9 mouse cellular contexts compared by ENCODE assay signal in the genomic region with DNA sequence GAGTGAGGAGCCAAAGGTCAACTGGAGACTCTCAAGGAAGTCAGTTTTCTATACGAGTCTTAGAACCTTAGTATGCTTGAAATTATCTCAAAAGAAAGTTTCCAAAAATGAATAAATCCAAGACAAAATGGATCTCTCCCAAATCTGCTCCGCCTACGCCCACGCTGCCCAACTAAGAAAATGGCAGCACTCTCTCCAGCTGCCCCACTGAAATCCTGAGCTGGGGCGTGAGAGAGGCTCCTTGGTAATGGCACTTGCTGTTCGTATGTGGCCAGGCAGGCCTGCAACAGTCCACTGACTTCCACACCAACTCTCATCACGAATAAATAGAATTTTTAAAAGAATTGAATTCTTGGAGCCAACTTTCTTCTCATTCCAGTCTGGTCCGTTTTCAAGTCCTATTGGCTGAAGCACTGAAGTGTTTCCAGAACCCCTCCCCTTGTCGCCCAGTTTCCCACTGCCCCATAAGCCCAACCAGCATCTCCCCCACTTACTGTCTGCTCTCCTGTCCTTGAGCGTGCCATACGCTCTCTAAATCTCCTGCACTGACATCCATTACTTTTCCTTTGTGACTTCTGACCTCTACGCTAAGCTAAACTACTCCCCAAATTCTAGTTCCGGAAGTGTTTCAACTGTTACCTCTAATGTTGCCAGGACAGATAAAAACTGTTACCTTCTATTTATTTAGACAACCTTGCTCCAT. TPM values are rescaled to one million over a fixed set of nuclear protein-coding genes. Genes with fewer than 3 reads are reported as not detected.
DNase-seq lines count a peak whose midpoint lies in the region; ATAC-seq and TF ChIP-seq lines count a peak whose summit lies in the region.
"Had no signal": no experiment of that assay in that cellular context is flagged by ENCODE, and none has a peak within 500 bp of the region (broad histone marks: within the 10 kb centered on the region; RNA-seq: fewer than 3 reads in every experiment).

No protein-coding gene starts in this region.

- 56% methylated on average over 13 of the region's 13 CpGs for WGBS in kidney, embryonic 16.5 days
- 69% methylated on average over 13 of the region's 13 CpGs for WGBS in hindbrain, postnatal 0 days
- WGBS in neural tube, embryonic 12.5 days = 71% methylated on average over 13 of the region's 13 CpGs

- peak overlapping the region; percentile 51 for H3K4me3 ChIP-seq in kidney, embryonic 16.5 days (ENCODE audit: low read length)
- H3K4me3 ChIP-seq in embryonic fibroblast, embryonic 13.5 days (ENCODE audit: insufficient read depth, low read length) = peak overlapping the region; percentile 0; the same call in 1 of the 2 replicates
- no peak overlapping the region for H3K4me3 ChIP-seq in hindbrain, postnatal 0 days (ENCODE audit: low read length)
- H3K4me3 ChIP-seq in neural tube, embryonic 12.5 days = no peak overlapping the region; the same call in 1 of the 2 replicates

- H3K27ac ChIP-seq in kidney, embryonic 16.5 days (ENCODE audit: low read length) = peak overlapping the region; percentile 94
- H3K27ac ChIP-seq in embryonic fibroblast, embryonic 13.5 days (ENCODE audit: insufficient read depth, low read length) = peak overlapping the region; percentile 75
- peak overlapping the region; percentile 8; the same call in 1 of the 2 replicates for H3K27ac ChIP-seq in hindbrain, postnatal 0 days
- H3K27ac ChIP-seq in neural tube, embryonic 12.5 days = no peak overlapping the region

- H3K9ac ChIP-seq in kidney, embryonic 16.5 days (replicated peaks; ENCODE audit: low read length) = peak overlapping the region; percentile 71
- H3K9ac ChIP-seq in hindbrain, postnatal 0 days (replicated peaks; ENCODE audit: low read length) = 0 out of 2 replicates have a peak overlapping the region, but pooled peaks have one; percentile 40
- H3K9ac ChIP-seq in neural tube, embryonic 12.5 days = no peak overlapping the region

- no peak for ATAC-seq in kidney, embryonic 16.5 days (ENCODE audit: low FRiP score, low TSS enrichment)
- no peak for ATAC-seq in hindbrain, postnatal 0 days
- no peak for ATAC-seq in neural tube, embryonic 12.5 days (ENCODE audit: low FRiP score, low read depth)
- ATAC-seq in monocyte, adult 5-6 weeks (replicated peaks; ENCODE audit: insufficient number of reproducible peaks, low FRiP score, low TSS enrichment, poor library complexity, severe bottlenecking) = no peak
- no peak for ATAC-seq in inflammation-experienced regulatory T-cells, adult 6 months

- peak overlapping the region; percentile 66 for H3K4me2 ChIP-seq in kidney, embryonic 16.5 days (replicated peaks; ENCODE audit: low read depth, low read length)
- H3K4me2 ChIP-seq in hindbrain, postnatal 0 days (ENCODE audit: low read depth, low read length) = peak overlapping the region; percentile 61
- peak overlapping the region; percentile 80 for H3K4me2 ChIP-seq in neural tube, embryonic 12.5 days (replicated peaks)

- peaks cover 30% of the 10 kb centered on the region for H3K4me1 ChIP-seq in kidney, embryonic 16.5 days (ENCODE audit: insufficient read depth, low read length)
- H3K4me1 ChIP-seq in embryonic fibroblast, embryonic 13.5 days (ENCODE audit: control insufficient read depth, insufficient read depth, low read length) = no peaks in the 10 kb centered on the region
- H3K4me1 ChIP-seq in hindbrain, postnatal 0 days (ENCODE audit: insufficient read depth, low read length) = 0 out of 2 replicates have a peak, but pooled peaks cover 6% of the 10 kb centered on the region
- H3K4me1 ChIP-seq in neural tube, embryonic 12.5 days = peaks cover 24% of the 10 kb centered on the region

- TF ChIP-seq CTCF in embryonic fibroblast, embryonic 13.5 days (IDR thresholded peaks at IDR 0.05; ENCODE audit: borderline replicate concordance, insufficient read depth, low read length) = no peak
- TF ChIP-seq CTCF in hindbrain, postnatal 0 days (IDR thresholded peaks at IDR 0.05; ENCODE audit: low read depth) = no peak

- no peaks in the 10 kb centered on the region for H3K27me3 ChIP-seq in kidney, embryonic 16.5 days (ENCODE audit: insufficient read depth, low read length)
- H3K27me3 ChIP-seq in hindbrain, postnatal 0 days (ENCODE audit: insufficient read depth, low read length) = no peaks in the 10 kb centered on the region
- no peaks in the 10 kb centered on the region; the same call in none of the 2 replicates for H3K27me3 ChIP-seq in neural tube, embryonic 12.5 days (replicated peaks)

- H3K36me3 ChIP-seq in kidney, embryonic 16.5 days (ENCODE audit: insufficient read depth, low read length) = no peaks in the 10 kb centered on the region
- H3K36me3 ChIP-seq in hindbrain, postnatal 0 days (ENCODE audit: insufficient read depth, low read length) = no peaks in the 10 kb centered on the region
- no peaks in the 10 kb centered on the region for H3K36me3 ChIP-seq in neural tube, embryonic 12.5 days

- DNase-seq in kidney, postnatal 36 days = no peak
- DNase-seq in hindbrain, postnatal 0 days (ENCODE audit: low spot score) = no peak
- DNase-seq in frontal cortex, postnatal 10 days (ENCODE audit: low spot score in 2 of 2) = no peak
- DNase-seq: cerebellum, adult 18-20 months had no signal

- no peaks in the 10 kb centered on the region for H3K9me3 ChIP-seq in kidney, embryonic 16.5 days (ENCODE audit: low read length)
- H3K9me3 ChIP-seq in hindbrain, postnatal 0 days (ENCODE audit: low read length) = no peaks in the 10 kb centered on the region
- no peaks in the 10 kb centered on the region for H3K9me3 ChIP-seq in neural tube, embryonic 12.5 days

- no peak; the same call in none of the 2 replicates for TF ChIP-seq POLR2A in embryonic fibroblast, embryonic 13.5 days (IDR thresholded peaks at IDR 0.05; ENCODE audit: low read depth, low read length)

RNA-seq across cellular contexts. Expression of gene Myl9, which starts 1.0 kb away (rescaled TPM):
- 447 and 578 TPM in 2 replicates for polyA plus RNA-seq in kidney, embryonic 16.5 days (2015; fragmentation: Nextera tagmentation; extraction: Ambion mirVana)
- polyA plus RNA-seq in embryonic fibroblast, embryonic 13.5 days (2011; ENCODE audit: insufficient read length, low read depth, missing spikeins) = 830 and 1,112 TPM in 2 replicates
- total RNA-seq in hindbrain, postnatal 0 days (2014; rRNA removed) = 38.4 and 41.7 TPM in 2 replicates
- 32.5 and 38.4 TPM in 2 replicates for polyA plus RNA-seq in hindbrain, postnatal 0 days (2015; fragmentation: Nextera tagmentation; extraction: Ambion mirVana)
- polyA plus RNA-seq in neural tube, embryonic 12.5 days (2016; fragmentation: Nextera tagmentation; extraction: Ambion mirVana) = 71.8 and 73.4 TPM in 2 replicates
- 5.0 to 95.3 TPM (median 6.6 TPM) in 3 replicates for total RNA-seq in monocyte, adult 5-6 weeks (2017)
- not detected for polyA plus RNA-seq in inflammation-experienced regulatory T-cells, adult 6 months (2017; shearing (Covaris generic))

Comparison
In these comparisons a context has a peak if more than half of its experiments do, and no peak if none do; other contexts are left out.
1. H3K4me3 ChIP-seq: peak in kidney, embryonic 16.5 days (single experiment) and embryonic fibroblast, embryonic 13.5 days (single experiment); none in hindbrain, postnatal 0 days (single experiment) and neural tube, embryonic 12.5 days (single experiment).
2. RNA of gene Myl9, which starts 1.0 kb away (polyA plus RNA-seq): 830 to 1,112 TPM in embryonic fibroblast, embryonic 13.5 days, 447 to 578 TPM in kidney, embryonic 16.5 days, 71.8 to 73.4 TPM in neural tube, embryonic 12.5 days and 32.5 to 38.4 TPM in hindbrain, postnatal 0 days; not detected in inflammation-experienced regulatory T-cells, adult 6 months; every median in the first group is over 10 times any median in the second.
3. Peak in every context shown above with its lines, with median percentiles within 50 percentile points of each other: H3K4me2 ChIP-seq.